Mouse (Mus musculus) ES-Bruce4 (cell line): ENCODE data around the gene Denr. TPM values are rescaled to one million over a fixed set of nuclear protein-coding genes. Genes with fewer than 3 reads are reported as not detected.

Source experiments
- H3K27ac ChIP-seq: 2 replicates; pipeline ENCODE4 v1.5.1; 2012; ENCODE audit warnings: low read length, inconsistent platforms; ENCODE audit not compliant: insufficient read depth
- H3K27me3 ChIP-seq: 2 replicates; pipeline ENCODE4 v1.6.1; 2012; ENCODE audit warnings: mild to moderate bottlenecking, low read length, inconsistent platforms; ENCODE audit not compliant: control insufficient read depth, poor library complexity, insufficient read depth, severe bottlenecking
- H3K36me3 ChIP-seq: 2 replicates; pipeline ENCODE4 v1.6.1; 2012; ENCODE audit warnings: inconsistent platforms, mild to moderate bottlenecking, low read length, moderate library complexity; ENCODE audit not compliant: control insufficient read depth, poor library complexity, insufficient read depth, severe bottlenecking
- H3K4me1 ChIP-seq: one replicate; pipeline ENCODE4 v1.8.1; 2011; ENCODE audit warnings: low read length; ENCODE audit not compliant: control insufficient read depth, insufficient read depth
- H3K4me3 ChIP-seq: 2 replicates; pipeline ENCODE4 v1.5.1; 2011; ENCODE audit warnings: low read depth, mild to moderate bottlenecking, low read length
- H3K9ac ChIP-seq: 2 replicates; pipeline ENCODE4 v1.6.1; 2012; ENCODE audit warnings: low read depth, mild to moderate bottlenecking, inconsistent platforms; ENCODE audit not compliant: poor library complexity, severe bottlenecking
- H3K9me3 ChIP-seq: replicated peaks from 2 replicates; pipeline ENCODE4 v1.6.1; 2012; ENCODE audit warnings: mild to moderate bottlenecking, low read length, inconsistent platforms; ENCODE audit not compliant: control insufficient read depth, poor library complexity, insufficient read depth, severe bottlenecking
- CTCF ChIP-seq: IDR thresholded peaks from one replicate; pipeline ENCODE4 v1.8.1; 2011; ENCODE audit warnings: low read depth, low read length
- EP300 ChIP-seq: IDR thresholded peaks from 2 replicates; pipeline ENCODE4 v1.6.1; 2011; ENCODE audit warnings: low read depth, low read length; ENCODE audit not compliant: insufficient read depth
- POLR2A ChIP-seq: IDR thresholded peaks from one replicate; pipeline ENCODE4 v1.8.1; 2011; ENCODE audit warnings: low read length; ENCODE audit not compliant: insufficient read depth
- polyA plus RNA-seq: library from polyadenylated mRNA; stranded (reverse); fragments of >200 nt; gene quantifications from 2 replicates; pipeline ENCODE4 v1.2.4, GENCODE M21; 2011; ENCODE audit warnings: low read depth; ENCODE audit not compliant: missing spikeins, insufficient read depth, insufficient read length

The Denr gene
- polyA plus RNA-seq, 1 experiment: 159 TPM

DNA sequence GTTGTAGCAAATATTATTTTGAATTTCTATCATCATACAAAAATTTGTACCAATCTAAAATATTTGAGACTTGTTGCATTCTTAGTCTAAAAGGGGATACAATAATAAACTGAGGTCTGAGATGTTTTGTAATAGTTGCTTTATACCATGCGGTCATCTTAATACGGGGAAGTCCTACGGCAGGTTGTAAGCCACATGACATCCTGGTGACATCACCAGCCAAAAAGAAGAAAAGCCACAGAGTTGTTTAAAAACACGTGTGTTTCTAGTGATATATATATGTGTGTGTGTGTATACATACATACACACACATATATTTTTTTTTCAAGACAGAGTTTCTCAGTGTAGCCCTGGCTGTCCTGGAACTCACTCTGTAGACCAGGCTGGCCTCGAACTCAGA lies 13.5 kb upstream of the Denr start:
- Histone ChIP-seq H3K9ac (no peak overlapping the region), H3K4me3 (no peak overlapping the region), H3K27me3 (no peaks in the 10 kb centered on the region), H3K36me3 (no peaks in the 10 kb centered on the region), H3K27ac (no peak overlapping the region), H3K4me1 (no peaks in the 10 kb centered on the region), H3K9me3 (no peaks in the 10 kb centered on the region)
- TF ChIP-seq CTCF (no peak), POLR2A (no peak), EP300 (no peak)

DNA sequence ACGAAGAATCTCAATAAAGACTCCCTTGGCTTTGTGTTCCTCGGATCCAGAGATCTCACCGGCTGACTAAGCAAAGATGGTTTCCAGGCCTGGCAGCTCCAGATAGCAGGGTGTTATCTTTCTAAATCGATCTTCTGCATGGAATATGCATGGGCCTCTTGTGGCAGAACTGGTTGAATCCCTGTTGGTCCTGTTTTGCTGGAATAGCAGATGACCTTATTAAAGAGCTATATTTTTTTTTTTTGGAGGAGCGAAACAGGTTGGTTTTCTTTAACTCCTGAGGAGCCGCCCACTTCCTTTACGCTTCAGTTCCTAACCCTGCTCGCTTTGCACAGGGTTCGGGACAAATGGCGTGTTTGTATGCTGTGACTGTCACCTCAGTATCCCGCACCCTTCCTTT lies 10.6 kb upstream of the Denr start:
- no peak overlapping the region for H3K9ac ChIP-seq
- no peaks in the 10 kb centered on the region for H3K9me3 ChIP-seq
- H3K27ac ChIP-seq: no peak overlapping the region
- no peaks in the 10 kb centered on the region for H3K4me1 ChIP-seq
- H3K27me3 ChIP-seq: no peaks in the 10 kb centered on the region
- H3K4me3 ChIP-seq: no peak overlapping the region
- no peak for TF ChIP-seq EP300
- no peak for TF ChIP-seq POLR2A
- TF ChIP-seq CTCF: no peak
- H3K36me3 ChIP-seq: no peaks in the 10 kb centered on the region

DNA sequence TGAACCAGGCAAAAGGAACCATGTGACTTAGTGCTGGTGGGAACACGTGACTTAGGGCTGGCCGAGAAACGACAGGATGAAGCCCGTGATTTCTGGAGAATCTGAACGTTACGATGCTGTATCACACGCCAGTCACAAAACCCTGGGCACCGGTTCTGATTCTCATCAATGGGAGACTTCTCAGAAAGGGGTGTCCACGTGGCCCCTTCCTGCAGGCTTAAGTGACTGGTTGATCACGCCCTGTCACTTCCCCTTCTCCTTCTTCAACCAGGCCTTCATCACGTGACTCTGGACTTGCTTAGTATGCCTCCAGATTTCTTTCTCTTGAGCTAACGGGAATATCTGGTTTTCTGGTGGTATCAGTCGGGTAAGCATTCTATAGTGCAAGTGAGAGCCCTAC lies 9.6 kb upstream of the Denr start:
- no peak overlapping the region for H3K4me3 ChIP-seq
- H3K36me3 ChIP-seq: no peaks in the 10 kb centered on the region
- H3K27ac ChIP-seq: no peak overlapping the region
- H3K27me3 ChIP-seq: no peaks in the 10 kb centered on the region
- H3K9me3 ChIP-seq: no peaks in the 10 kb centered on the region
- no peak overlapping the region for H3K9ac ChIP-seq
- no peak for TF ChIP-seq CTCF
- TF ChIP-seq POLR2A: no peak
- no peaks in the 10 kb centered on the region for H3K4me1 ChIP-seq

DNA sequence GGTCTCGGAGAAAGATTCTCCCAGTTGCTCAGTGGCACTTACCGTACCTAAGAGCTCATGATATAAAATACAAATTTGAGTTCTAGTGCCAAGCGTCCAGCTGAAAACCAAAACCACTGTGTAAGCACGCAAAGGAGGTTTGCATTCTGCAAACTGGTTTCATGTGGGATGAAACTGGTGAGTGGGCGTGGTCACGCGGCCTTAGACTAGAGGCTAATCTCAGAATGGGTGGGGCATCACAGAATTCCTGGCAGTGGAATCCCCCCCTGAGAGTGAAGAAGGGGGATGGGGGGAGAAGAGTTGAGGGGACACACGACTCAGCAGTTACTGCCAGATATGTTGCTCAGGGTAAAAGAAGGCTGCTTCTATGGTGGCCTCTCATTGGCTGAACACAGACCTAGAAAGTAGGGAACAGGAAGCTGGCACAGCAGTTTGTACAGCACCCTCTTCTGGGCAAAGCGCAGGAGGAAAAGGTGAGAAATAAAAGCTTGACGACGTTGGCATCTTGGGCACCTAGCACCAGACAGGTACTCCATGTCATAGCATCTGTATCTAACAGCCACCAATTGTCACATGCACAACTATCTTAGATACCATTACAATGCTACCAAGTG lies 2.8 kb upstream of the Denr start:
- no peak for TF ChIP-seq POLR2A
- no peak for TF ChIP-seq EP300
- TF ChIP-seq CTCF: peak; percentile 13
- H3K36me3 ChIP-seq: peaks cover 5% of the 10 kb centered on the region
- H3K27me3 ChIP-seq: no peaks in the 10 kb centered on the region
- H3K9ac ChIP-seq: no peak overlapping the region
- H3K27ac ChIP-seq: no peak overlapping the region
- H3K4me1 ChIP-seq: no peaks in the 10 kb centered on the region
- no peak overlapping the region for H3K4me3 ChIP-seq
- no peaks in the 10 kb centered on the region for H3K9me3 ChIP-seq

DNA sequence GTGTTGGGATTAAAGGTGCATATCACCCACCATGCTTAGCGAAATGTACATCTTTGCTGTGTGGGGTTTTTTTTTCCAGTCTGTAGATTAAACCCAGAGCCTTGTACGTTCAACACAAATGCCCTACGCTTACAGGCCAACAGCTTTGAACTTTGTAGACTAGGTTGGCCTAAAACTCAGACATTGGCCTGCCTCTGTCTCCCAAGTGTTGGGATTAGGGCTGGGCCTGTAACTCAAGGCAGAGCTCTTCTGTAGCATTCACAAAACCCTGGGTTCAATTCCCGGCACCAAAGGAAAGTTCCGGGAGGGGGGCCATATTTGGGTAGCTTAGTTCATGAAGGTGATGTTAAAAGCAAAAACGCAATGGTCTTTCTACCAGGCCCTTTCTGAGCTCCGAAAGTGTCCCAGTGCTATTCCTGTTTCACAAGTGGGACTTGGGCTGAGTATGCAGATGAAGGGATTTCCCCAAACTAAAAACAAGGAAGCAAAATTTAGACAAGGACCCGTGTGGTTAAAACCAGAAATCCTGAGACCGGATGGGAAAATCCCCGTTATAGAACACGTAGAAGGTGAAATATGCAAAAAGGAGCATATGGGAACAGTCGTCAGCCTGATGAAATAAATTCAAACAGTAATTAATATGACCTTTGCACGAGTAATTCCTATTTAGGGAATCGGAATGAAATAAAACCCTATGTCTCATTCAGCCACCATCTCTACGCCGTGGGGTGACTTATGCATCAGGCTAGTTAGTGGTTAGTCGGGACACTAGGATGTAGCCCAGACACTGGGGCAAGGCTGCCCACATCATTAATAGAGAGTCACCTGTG lies 614 bp upstream of the Denr start:
- Histone ChIP-seq H3K4me1 (no peaks in the 10 kb centered on the region), H3K27me3 (no peaks in the 10 kb centered on the region), H3K36me3 (peaks cover 24% of the 10 kb centered on the region), H3K4me3 (peak overlapping the region; percentile 20; the same call in 1 of the 2 replicates), H3K9ac (peak overlapping the region; percentile 16; the same call in 1 of the 2 replicates), H3K27ac (no peak overlapping the region), H3K9me3 (no peaks in the 10 kb centered on the region)
- TF ChIP-seq POLR2A: no peak
- TF ChIP-seq CTCF: no peak
- TF ChIP-seq EP300: no peak

DNA sequence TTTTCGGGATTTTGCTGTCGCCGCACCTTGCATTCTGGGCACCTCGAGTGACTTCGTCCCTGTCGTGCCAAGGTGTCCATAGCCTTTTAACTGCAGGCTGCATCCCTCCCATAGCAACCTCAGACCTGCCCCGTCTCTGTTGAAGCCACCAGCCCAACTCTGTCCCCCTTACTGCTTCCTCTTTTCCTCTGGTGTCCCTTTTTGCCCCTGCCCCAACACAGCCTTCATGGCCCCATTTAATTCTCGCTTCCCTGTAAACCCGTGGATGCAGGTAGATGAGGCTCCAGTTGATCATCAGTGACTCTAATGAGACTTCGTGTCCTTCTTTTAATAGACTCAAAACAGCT lies 629 bp downstream of the Denr start:
- Histone ChIP-seq H3K4me3 (peak overlapping the region; percentile 100), H3K9ac (peak overlapping the region; percentile 96), H3K27me3 (no peaks in the 10 kb centered on the region), H3K4me1 (no peaks in the 10 kb centered on the region), H3K27ac (no peak overlapping the region), H3K36me3 (peaks cover 31% of the 10 kb centered on the region), H3K9me3 (no peaks in the 10 kb centered on the region)
- TF ChIP-seq EP300 (no peak), CTCF (no peak), POLR2A (no peak)
